Mouse (Mus musculus): Measurements from ENCODE around the gene Kat6b. TPM values are rescaled to one million over a fixed set of nuclear protein-coding genes. Genes with fewer than 3 reads are reported as not detected.

Gene Kat6b
- polyA plus RNA-seq, 1 experiment from 2014 or later, result 16.1 TPM

GRCm38 (mm10) chr14:21533566-21533965, 52.3 kb downstream of the Kat6b start:
- WGBS, result 36% methylated on average over 4 of the region's 4 CpGs
- H3K27ac ChIP-seq (replicated peaks), result 0 out of 2 replicates have a peak overlapping the region, but pooled peaks have one; percentile 28
- peaks cover 30% of the 10 kb centered on the region for H3K4me1 ChIP-seq
- no peaks in the 10 kb centered on the region for H3K9me3 ChIP-seq (replicated peaks)
- no peaks in the 10 kb centered on the region for H3K36me3 ChIP-seq
- H3K4me2 ChIP-seq, result no peak overlapping the region
- no peak overlapping the region for H3K9ac ChIP-seq (replicated peaks)
- H3K27me3 ChIP-seq (replicated peaks), result no peaks in the 10 kb centered on the region
- H3K4me3 ChIP-seq (replicated peaks), result no peak overlapping the region
- no peak for ATAC-seq (ENCODE audit: low FRiP score)

DNA sequence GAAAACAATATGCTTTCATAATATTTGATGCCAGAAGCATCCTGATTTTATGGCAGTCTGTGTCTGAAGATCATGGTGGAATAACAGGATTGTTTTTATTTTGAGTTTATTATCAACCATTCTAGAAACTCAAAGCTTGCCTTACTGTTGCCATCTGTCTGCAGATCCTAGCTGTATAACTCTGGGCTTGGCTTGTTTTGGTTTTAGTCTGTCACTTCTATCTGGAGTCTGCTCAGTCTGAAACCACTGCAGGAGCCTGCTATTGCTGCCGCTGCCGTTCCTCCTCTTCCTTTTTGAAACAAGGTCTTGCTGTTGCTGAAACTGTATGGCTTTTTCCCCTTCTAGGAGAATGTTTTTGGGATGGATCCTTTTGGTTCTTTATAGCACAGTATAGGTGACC, 52.8 kb downstream of the Kat6b start:
- Histone ChIP-seq H3K27ac (replicated peaks) (0 out of 2 replicates have a peak overlapping the region, but pooled peaks have one; percentile 15), H3K4me2 (no peak overlapping the region), H3K9ac (replicated peaks) (no peak overlapping the region), H3K4me3 (replicated peaks) (no peak overlapping the region), H3K36me3 (no peaks in the 10 kb centered on the region), H3K4me1 (peaks cover 27% of the 10 kb centered on the region), H3K27me3 (replicated peaks) (no peaks in the 10 kb centered on the region), H3K9me3 (replicated peaks) (no peaks in the 10 kb centered on the region)
- ATAC-seq (ENCODE audit: low FRiP score), result no peak
- 48% methylated on average over 2 of the region's 2 CpGs for WGBS

- ATAC-seq (ENCODE audit: low FRiP score), result peak; percentile 25; the same call in 1 of the 2 replicates
- no peaks in the 10 kb centered on the region for H3K27me3 ChIP-seq (replicated peaks)
- H3K36me3 ChIP-seq, result no peaks in the 10 kb centered on the region
- peaks cover 27% of the 10 kb centered on the region for H3K4me1 ChIP-seq
- peak overlapping the region; percentile 15; the same call in 1 of the 2 replicates for H3K27ac ChIP-seq (replicated peaks)
- no peaks in the 10 kb centered on the region for H3K9me3 ChIP-seq (replicated peaks)
- no peak overlapping the region for H3K4me3 ChIP-seq (replicated peaks)
- H3K4me2 ChIP-seq, result no peak overlapping the region
- WGBS, result 52% methylated on average over 11 of the region's 11 CpGs
- H3K9ac ChIP-seq (replicated peaks), result no peak overlapping the region
Measured at GRCm38 (mm10) chr14:21534542-21535272, 53.5 kb downstream of the Kat6b start.

DNA sequence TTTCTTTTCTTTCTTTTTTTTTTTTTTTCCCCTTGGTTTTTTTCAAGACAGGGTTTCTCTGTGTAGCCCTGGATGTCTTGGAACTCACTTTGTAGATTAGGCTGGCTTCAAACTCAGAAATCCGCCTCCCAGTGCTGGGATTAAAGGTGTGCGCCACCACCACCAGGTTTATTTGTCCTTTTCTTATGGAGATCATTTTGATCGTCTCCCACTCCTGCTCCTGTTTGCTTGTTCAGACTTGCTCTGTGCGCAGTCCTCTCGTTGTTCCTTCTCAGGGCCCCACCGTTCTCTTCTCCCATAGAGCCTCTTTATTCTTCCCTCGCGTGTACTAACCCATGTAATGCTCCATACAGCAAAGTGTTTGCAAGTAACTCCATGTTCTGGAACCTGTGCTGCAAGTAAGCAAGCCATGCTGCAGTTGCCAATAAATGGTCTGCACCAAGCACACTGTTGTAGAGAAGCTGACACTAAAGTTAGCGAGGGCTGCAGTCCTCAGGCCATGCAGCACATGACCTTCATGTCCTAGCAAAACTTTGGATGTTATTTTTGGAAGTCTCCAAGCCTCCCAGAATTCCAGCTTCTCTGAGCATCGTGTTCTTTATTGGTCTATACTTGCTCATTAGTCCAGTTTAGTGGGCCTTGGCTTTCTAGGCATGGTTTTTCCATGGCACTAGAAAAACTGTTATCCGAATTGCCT, 55.4 kb downstream of the Kat6b start:
- Histone ChIP-seq H3K9me3 (replicated peaks) (no peaks in the 10 kb centered on the region), H3K4me2 (no peak overlapping the region), H3K27me3 (replicated peaks) (no peaks in the 10 kb centered on the region), H3K36me3 (no peaks in the 10 kb centered on the region), H3K27ac (replicated peaks) (no peak overlapping the region), H3K9ac (replicated peaks) (no peak overlapping the region), H3K4me1 (peaks cover 30% of the 10 kb centered on the region), H3K4me3 (replicated peaks) (no peak overlapping the region)
- ATAC-seq (ENCODE audit: low FRiP score), result no peak
- 81% methylated on average over 11 of the region's 11 CpGs for WGBS

DNA sequence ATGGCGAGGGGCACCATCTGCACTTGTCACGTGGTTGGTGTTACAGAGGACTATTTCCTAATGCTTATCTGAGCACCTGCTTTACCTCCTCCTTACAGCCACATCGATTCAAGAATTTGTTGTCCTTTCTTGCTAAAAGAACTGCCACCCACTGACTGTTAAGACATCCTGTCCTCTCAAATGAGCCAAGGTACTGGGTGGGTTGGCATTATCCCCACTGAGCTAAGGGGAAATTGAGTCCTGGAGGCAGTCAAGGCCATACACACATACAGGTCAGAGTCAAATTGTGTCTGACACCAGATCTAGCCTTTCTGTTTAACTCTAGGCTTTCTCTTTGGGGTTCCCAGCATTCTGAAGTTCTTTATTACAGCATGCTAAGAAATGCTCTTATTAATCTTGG, 56.6 kb downstream of the Kat6b start:
- Histone ChIP-seq H3K36me3 (0 out of 2 replicates have a peak, but pooled peaks cover 9% of the 10 kb centered on the region), H3K27me3 (replicated peaks) (no peaks in the 10 kb centered on the region), H3K4me3 (replicated peaks) (no peak overlapping the region), H3K4me1 (peaks cover 27% of the 10 kb centered on the region), H3K9ac (replicated peaks) (no peak overlapping the region), H3K27ac (replicated peaks) (no peak overlapping the region), H3K4me2 (no peak overlapping the region), H3K9me3 (replicated peaks) (0 out of 2 replicates have a peak, but pooled peaks cover 3% of the 10 kb centered on the region)
- ATAC-seq (ENCODE audit: low FRiP score), result no peak
- 91% methylated on average over 3 of the region's 3 CpGs for WGBS

- WGBS, result 95% methylated on average over 3 of the region's 3 CpGs
- no peak overlapping the region for H3K4me2 ChIP-seq
- 0 out of 2 replicates have a peak, but pooled peaks cover 3% of the 10 kb centered on the region for H3K9me3 ChIP-seq (replicated peaks)
- H3K27ac ChIP-seq (replicated peaks), result no peak overlapping the region
- H3K27me3 ChIP-seq (replicated peaks), result no peaks in the 10 kb centered on the region
- 0 out of 2 replicates have a peak, but pooled peaks cover 9% of the 10 kb centered on the region for H3K36me3 ChIP-seq
- no peak for ATAC-seq (ENCODE audit: low FRiP score)
- no peak overlapping the region for H3K4me3 ChIP-seq (replicated peaks)
- H3K9ac ChIP-seq (replicated peaks), result no peak overlapping the region
- H3K4me1 ChIP-seq, result peaks cover 11% of the 10 kb centered on the region
Measured at GRCm38 (mm10) chr14:21539731-21540130, 58.5 kb downstream of the Kat6b start.

DNA sequence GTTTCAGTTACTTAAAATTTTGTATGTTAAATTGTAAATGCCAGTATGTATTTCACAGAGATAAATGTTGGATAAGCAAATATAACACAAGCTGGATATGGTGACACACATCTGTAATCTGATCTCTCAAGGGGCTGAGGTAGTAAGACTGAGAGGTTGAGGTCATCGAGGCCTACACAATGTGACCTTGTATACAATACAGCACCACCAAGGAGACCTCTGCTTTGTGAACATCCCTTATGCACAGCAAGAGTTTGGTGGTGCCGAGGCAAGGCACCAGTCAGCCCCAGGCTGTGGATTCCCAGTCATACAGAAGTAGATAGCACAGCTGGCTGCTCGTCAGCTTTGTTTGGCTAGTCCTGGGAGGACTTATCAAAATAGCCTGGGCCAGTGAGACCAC, 59.1 kb downstream of the Kat6b start:
- H3K9ac ChIP-seq (replicated peaks), result no peak overlapping the region
- peaks cover 10% of the 10 kb centered on the region for H3K4me1 ChIP-seq
- WGBS, result 72% methylated on average over 3 of the region's 3 CpGs
- no peak overlapping the region for H3K4me3 ChIP-seq (replicated peaks)
- no peak for ATAC-seq (ENCODE audit: low FRiP score)
- H3K4me2 ChIP-seq, result no peak overlapping the region
- 0 out of 2 replicates have a peak, but pooled peaks cover 3% of the 10 kb centered on the region for H3K9me3 ChIP-seq (replicated peaks)
- H3K27me3 ChIP-seq (replicated peaks), result no peaks in the 10 kb centered on the region
- H3K36me3 ChIP-seq, result 0 out of 2 replicates have a peak, but pooled peaks cover 9% of the 10 kb centered on the region
- no peak overlapping the region for H3K27ac ChIP-seq (replicated peaks)

DNA sequence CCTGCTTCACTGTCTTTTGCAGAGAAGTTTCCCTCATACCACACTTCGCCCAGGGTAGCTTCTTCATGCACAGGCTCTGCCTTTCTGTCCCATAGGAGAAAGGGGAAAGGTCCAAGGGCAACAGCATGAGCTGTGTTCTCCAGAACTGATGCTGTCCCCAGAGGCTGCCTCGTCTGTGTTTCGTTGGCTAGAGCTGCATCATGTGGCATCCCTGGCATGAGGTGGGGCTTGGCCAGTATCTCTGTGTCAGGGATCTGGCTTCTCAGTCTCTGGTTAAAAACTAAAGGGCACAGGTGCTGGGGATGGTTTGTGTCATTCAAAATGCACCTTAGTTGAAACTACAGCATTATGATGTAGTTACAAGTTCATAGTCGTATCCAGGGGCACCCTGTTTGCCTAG, 64.3 kb downstream of the Kat6b start:
- Histone ChIP-seq H3K4me2 (no peak overlapping the region), H3K9me3 (replicated peaks) (0 out of 2 replicates have a peak, but pooled peaks cover 3% of the 10 kb centered on the region), H3K9ac (replicated peaks) (no peak overlapping the region), H3K4me3 (replicated peaks) (no peak overlapping the region), H3K27me3 (replicated peaks) (no peaks in the 10 kb centered on the region), H3K27ac (replicated peaks) (no peak overlapping the region), H3K36me3 (0 out of 2 replicates have a peak, but pooled peaks cover 9% of the 10 kb centered on the region), H3K4me1 (peaks cover 40% of the 10 kb centered on the region)
- WGBS, result 64% methylated on average over 4 of the region's 4 CpGs
- no peak for ATAC-seq (ENCODE audit: low FRiP score)

GRCm38 (mm10) chr14:21546351-21546750, 65.1 kb downstream of the Kat6b start:
- H3K9ac ChIP-seq (replicated peaks), result no peak overlapping the region
- H3K9me3 ChIP-seq (replicated peaks), result 0 out of 2 replicates have a peak, but pooled peaks cover 3% of the 10 kb centered on the region
- 0 out of 2 replicates have a peak, but pooled peaks cover 9% of the 10 kb centered on the region for H3K36me3 ChIP-seq
- peaks cover 39% of the 10 kb centered on the region for H3K4me1 ChIP-seq
- no peak overlapping the region for H3K4me3 ChIP-seq (replicated peaks)
- H3K27me3 ChIP-seq (replicated peaks), result no peaks in the 10 kb centered on the region
- peak overlapping the region; percentile 34 for H3K27ac ChIP-seq (replicated peaks)
- WGBS, result 35% methylated on average over 3 of the region's 3 CpGs
- no peak overlapping the region for H3K4me2 ChIP-seq
- no peak for ATAC-seq (ENCODE audit: low FRiP score)

- 57% methylated on average over 7 of the region's 7 CpGs for WGBS
Measured at GRCm38 (mm10) chr14:21547297-21547696, 66.1 kb downstream of the Kat6b start.

GRCm38 (mm10) chr14:21547965-21548364, 66.7 kb downstream of the Kat6b start:
- ATAC-seq (ENCODE audit: low FRiP score), result no peak
- H3K27me3 ChIP-seq (replicated peaks), result no peaks in the 10 kb centered on the region
- H3K27ac ChIP-seq (replicated peaks), result no peak overlapping the region
- 35% methylated on average over 3 of the region's 3 CpGs for WGBS
- no peaks in the 10 kb centered on the region for H3K9me3 ChIP-seq (replicated peaks)
- no peak overlapping the region for H3K9ac ChIP-seq (replicated peaks)
- no peak overlapping the region for H3K4me2 ChIP-seq
- H3K4me1 ChIP-seq, result peaks cover 41% of the 10 kb centered on the region
- H3K36me3 ChIP-seq, result no peaks in the 10 kb centered on the region
- H3K4me3 ChIP-seq (replicated peaks), result no peak overlapping the region

More at GRCm38 (mm10) chr14:21547297-21547696, 66.1 kb downstream of the Kat6b start:
- H3K36me3 ChIP-seq, result 0 out of 2 replicates have a peak, but pooled peaks cover 4% of the 10 kb centered on the region
- H3K4me3 ChIP-seq (replicated peaks), result no peak overlapping the region
- H3K9ac ChIP-seq (replicated peaks), result no peak overlapping the region
- peak overlapping the region; percentile 34 for H3K27ac ChIP-seq (replicated peaks)
- no peak for ATAC-seq (ENCODE audit: low FRiP score)
- H3K4me1 ChIP-seq, result peaks cover 39% of the 10 kb centered on the region
- H3K27me3 ChIP-seq (replicated peaks), result no peaks in the 10 kb centered on the region
- H3K4me2 ChIP-seq, result no peak overlapping the region
- no peaks in the 10 kb centered on the region for H3K9me3 ChIP-seq (replicated peaks)
